Mouse (Mus musculus): Measurements from ENCODE around the gene Gal3st2b. TPM values are rescaled to one million over a fixed set of nuclear protein-coding genes. Genes with fewer than 3 reads are reported as not detected.
"Not testable (repeated sequence)": the region's sequence is repeated elsewhere in the genome, so short reads cannot be mapped to it uniquely, and the experiment has no call there.

Gal3st2b gene
- polyA plus RNA-seq, 1 experiment from 2014 or later, result 0.14 TPM

DNA sequence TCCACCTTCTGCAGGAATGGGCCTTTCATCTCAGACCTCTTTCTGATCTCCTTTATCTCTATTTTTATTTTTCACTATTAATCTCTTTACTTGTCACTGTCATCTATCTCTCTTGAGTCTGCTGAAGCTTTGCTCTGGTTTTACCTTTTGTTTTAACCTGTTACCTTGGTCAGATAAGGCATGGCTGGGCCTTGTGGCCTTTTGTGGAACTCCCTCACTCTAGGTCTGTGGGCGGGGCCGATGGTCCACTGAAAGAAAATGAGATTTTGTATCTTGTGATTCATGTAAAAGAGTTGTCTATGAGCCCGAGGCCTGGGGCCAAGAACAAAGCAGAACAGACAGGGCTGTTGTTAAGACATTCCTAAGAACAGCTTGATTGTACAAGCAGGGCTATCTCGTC, 52.7 kb downstream of the Gal3st2b start:
- H3K4me3 ChIP-seq (ENCODE audit: low read length); ATAC-seq (ENCODE audit: low FRiP score, low TSS enrichment); H3K4me2 ChIP-seq (replicated peaks; ENCODE audit: low read depth, low read length); H3K9me3 ChIP-seq (ENCODE audit: low read length); H3K27ac ChIP-seq (ENCODE audit: low read length); H3K4me1 ChIP-seq (ENCODE audit: insufficient read depth, low read length); H3K36me3 ChIP-seq (ENCODE audit: insufficient read depth, low read length); H3K27me3 ChIP-seq (ENCODE audit: insufficient read depth, low read length); H3K9ac ChIP-seq (replicated peaks; ENCODE audit: low read length): not testable (repeated sequence)
- whole genome bisulfite sequencing, result no CpG with 5 or more reads among the region's 4 CpGs

DNA sequence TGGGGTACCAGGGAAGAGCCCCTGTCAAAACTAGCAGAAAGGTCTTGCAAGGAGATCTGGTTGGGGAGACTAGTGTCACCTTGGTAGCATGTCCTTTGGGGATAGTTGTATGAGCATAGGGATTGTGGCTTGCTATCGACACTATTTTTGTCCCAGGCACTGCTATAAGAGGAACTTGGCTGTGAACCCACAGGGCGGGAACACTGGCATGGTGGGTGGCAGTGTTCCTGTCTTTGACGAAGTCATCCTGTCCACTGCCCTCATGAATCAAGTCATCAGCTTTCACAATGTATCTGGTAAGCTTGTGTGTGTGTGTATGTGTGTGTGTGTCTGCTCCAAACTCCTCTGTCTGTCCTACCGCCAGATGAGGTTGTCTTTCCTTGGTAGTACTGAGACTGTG, 57.7 kb downstream of the Gal3st2b start:
- not testable (repeated sequence) for H3K4me3 ChIP-seq (ENCODE audit: low read length); ATAC-seq (ENCODE audit: low FRiP score, low TSS enrichment); H3K9ac ChIP-seq (replicated peaks; ENCODE audit: low read length); H3K9me3 ChIP-seq (ENCODE audit: low read length); H3K27me3 ChIP-seq (ENCODE audit: insufficient read depth, low read length); H3K27ac ChIP-seq (ENCODE audit: low read length); H3K36me3 ChIP-seq (ENCODE audit: insufficient read depth, low read length); H3K4me1 ChIP-seq (ENCODE audit: insufficient read depth, low read length); H3K4me2 ChIP-seq (replicated peaks; ENCODE audit: low read depth, low read length)
- no CpG with 5 or more reads among the region's 4 CpGs for WGBS

DNA sequence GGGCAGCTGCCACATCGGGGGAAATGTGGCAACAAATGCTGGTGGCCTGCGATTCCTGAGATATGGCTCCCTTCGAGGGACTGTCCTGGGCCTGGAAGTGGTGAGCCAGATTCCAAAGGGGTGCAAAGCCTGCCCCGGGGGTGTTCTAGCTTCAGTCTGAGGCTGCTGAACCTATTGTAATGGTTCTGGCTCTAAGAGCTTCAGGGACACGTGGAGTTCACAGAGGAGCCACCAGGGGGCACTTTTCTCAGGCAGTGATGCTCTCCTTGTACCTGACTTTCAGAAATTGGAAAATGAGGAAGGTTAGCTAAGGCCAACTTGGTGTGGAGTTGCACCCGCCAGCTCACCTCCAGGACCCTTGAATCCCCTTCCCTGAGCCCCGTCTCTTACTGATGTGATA, 60.2 kb downstream of the Gal3st2b start:
- not testable (repeated sequence) for H3K4me2 ChIP-seq (replicated peaks; ENCODE audit: low read depth, low read length); H3K9ac ChIP-seq (replicated peaks; ENCODE audit: low read length); H3K36me3 ChIP-seq (ENCODE audit: insufficient read depth, low read length); H3K9me3 ChIP-seq (ENCODE audit: low read length); H3K27ac ChIP-seq (ENCODE audit: low read length); H3K4me1 ChIP-seq (ENCODE audit: insufficient read depth, low read length); H3K4me3 ChIP-seq (ENCODE audit: low read length); ATAC-seq (ENCODE audit: low FRiP score, low TSS enrichment); H3K27me3 ChIP-seq (ENCODE audit: insufficient read depth, low read length)
- WGBS, result no CpG with 5 or more reads among the region's 7 CpGs

- not testable (repeated sequence) for H3K4me2 ChIP-seq (replicated peaks; ENCODE audit: low read depth, low read length); H3K4me3 ChIP-seq (ENCODE audit: low read length); H3K9ac ChIP-seq (replicated peaks; ENCODE audit: low read length); H3K4me1 ChIP-seq (ENCODE audit: insufficient read depth, low read length); H3K9me3 ChIP-seq (ENCODE audit: low read length); H3K27ac ChIP-seq (ENCODE audit: low read length); H3K27me3 ChIP-seq (ENCODE audit: insufficient read depth, low read length); H3K36me3 ChIP-seq (ENCODE audit: insufficient read depth, low read length)
- ATAC-seq (ENCODE audit: low FRiP score, low TSS enrichment), result peak; percentile 79
- WGBS, result no CpG with 5 or more reads among the region's 2 CpGs
Measured at GRCm38 (mm10) chr1:93980932-93981331, 62.8 kb downstream of the Gal3st2b start.

- H3K4me1 ChIP-seq (ENCODE audit: insufficient read depth, low read length), result no peaks in the 10 kb centered on the region
- no peaks in the 10 kb centered on the region for H3K9me3 ChIP-seq (ENCODE audit: low read length)
- 87% methylated on average over 3 of the region's 3 CpGs for WGBS
- no peak overlapping the region for H3K9ac ChIP-seq (replicated peaks; ENCODE audit: low read length)
- H3K4me2 ChIP-seq (replicated peaks; ENCODE audit: low read depth, low read length), result no peak overlapping the region
- no peak overlapping the region for H3K27ac ChIP-seq (ENCODE audit: low read length)
- ATAC-seq (ENCODE audit: low FRiP score, low TSS enrichment), result no peak
- H3K27me3 ChIP-seq (ENCODE audit: insufficient read depth, low read length), result no peaks in the 10 kb centered on the region
- no peaks in the 10 kb centered on the region for H3K36me3 ChIP-seq (ENCODE audit: insufficient read depth, low read length)
- no peak overlapping the region for H3K4me3 ChIP-seq (ENCODE audit: low read length)
Measured at GRCm38 (mm10) chr1:93986167-93986566, 68.1 kb downstream of the Gal3st2b start.

GRCm38 (mm10) chr1:93988786-93989185, 70.7 kb downstream of the Gal3st2b start:
- ATAC-seq (ENCODE audit: low FRiP score, low TSS enrichment), result no peak
- Histone ChIP-seq H3K27ac (ENCODE audit: low read length) (no peak overlapping the region), H3K9ac (replicated peaks; ENCODE audit: low read length) (no peak overlapping the region), H3K4me2 (replicated peaks; ENCODE audit: low read depth, low read length) (no peak overlapping the region), H3K36me3 (ENCODE audit: insufficient read depth, low read length) (no peaks in the 10 kb centered on the region), H3K4me1 (ENCODE audit: insufficient read depth, low read length) (no peaks in the 10 kb centered on the region), H3K9me3 (ENCODE audit: low read length) (no peaks in the 10 kb centered on the region), H3K4me3 (ENCODE audit: low read length) (no peak overlapping the region), H3K27me3 (ENCODE audit: insufficient read depth, low read length) (no peaks in the 10 kb centered on the region)
- WGBS, result 70% methylated on average over 3 of the region's 3 CpGs

GRCm38 (mm10) chr1:93990209-93990608, 72.1 kb downstream of the Gal3st2b start, which contains the start of gene Gal3st2c:
Gene Gal3st2c (plus strand): TSS chr1:93990509.
- H3K4me3 ChIP-seq (ENCODE audit: low read length); ATAC-seq (ENCODE audit: low FRiP score, low TSS enrichment); H3K4me2 ChIP-seq (replicated peaks; ENCODE audit: low read depth, low read length); H3K27me3 ChIP-seq (ENCODE audit: insufficient read depth, low read length); H3K9me3 ChIP-seq (ENCODE audit: low read length); H3K9ac ChIP-seq (replicated peaks; ENCODE audit: low read length); H3K4me1 ChIP-seq (ENCODE audit: insufficient read depth, low read length); H3K27ac ChIP-seq (ENCODE audit: low read length); H3K36me3 ChIP-seq (ENCODE audit: insufficient read depth, low read length): not testable (repeated sequence)
- 88% methylated on average over 7 of the region's 8 CpGs for WGBS

DNA sequence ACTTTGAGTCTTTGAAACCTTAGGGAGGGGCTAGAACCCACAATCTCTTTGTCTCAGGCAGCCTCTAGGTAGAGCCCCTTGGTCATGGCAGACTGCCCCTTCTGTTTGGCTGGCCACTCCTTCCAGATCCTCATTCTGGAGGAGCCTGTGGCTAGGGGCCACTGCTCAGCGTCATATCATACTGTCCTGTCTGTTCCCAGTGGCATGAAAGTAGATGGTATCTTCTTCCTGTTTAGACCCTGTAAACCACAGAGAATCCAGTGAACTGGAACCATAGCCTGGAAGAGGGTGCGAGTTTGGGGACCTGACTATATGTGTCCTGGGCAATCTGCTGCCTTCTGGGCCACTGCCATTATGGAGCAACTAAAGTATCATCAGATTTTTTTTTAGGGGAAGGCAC, 73.0 kb downstream of the Gal3st2b start:
- not testable (repeated sequence) for H3K9me3 ChIP-seq (ENCODE audit: low read length); H3K4me2 ChIP-seq (replicated peaks; ENCODE audit: low read depth, low read length); H3K4me1 ChIP-seq (ENCODE audit: insufficient read depth, low read length); H3K9ac ChIP-seq (replicated peaks; ENCODE audit: low read length); H3K36me3 ChIP-seq (ENCODE audit: insufficient read depth, low read length); H3K4me3 ChIP-seq (ENCODE audit: low read length); ATAC-seq (ENCODE audit: low FRiP score, low TSS enrichment); H3K27ac ChIP-seq (ENCODE audit: low read length); H3K27me3 ChIP-seq (ENCODE audit: insufficient read depth, low read length)
- 51% methylated on average over 2 of the region's 2 CpGs for WGBS

GRCm38 (mm10) chr1:93991491-93991890, 73.4 kb downstream of the Gal3st2b start:
- H3K36me3 ChIP-seq (ENCODE audit: insufficient read depth, low read length); H3K4me3 ChIP-seq (ENCODE audit: low read length); H3K27me3 ChIP-seq (ENCODE audit: insufficient read depth, low read length); H3K9me3 ChIP-seq (ENCODE audit: low read length); H3K4me1 ChIP-seq (ENCODE audit: insufficient read depth, low read length); ATAC-seq (ENCODE audit: low FRiP score, low TSS enrichment); H3K27ac ChIP-seq (ENCODE audit: low read length); H3K4me2 ChIP-seq (replicated peaks; ENCODE audit: low read depth, low read length); H3K9ac ChIP-seq (replicated peaks; ENCODE audit: low read length): not testable (repeated sequence)
- 89% methylated on average over 3 of the region's 3 CpGs for WGBS

All from kidney, embryonic 16.5 days (tissue).